Mouse (Mus musculus) adrenal gland, adult (tissue): ENCODE data around the gene Olfr1101.

ENCODE experiments used
- DNase-seq, 2 experiments: peaks; one replicate each; pipeline ENCODE4 v3.0.0; 2022 to 2023; ENCODE audit warnings: low spot score in 1 of 2; ENCODE audit not compliant: inconsistent age in 2 of 2

The Olfr1101 gene

GRCm38 (mm10) chr2:86991121-86991520 is at the start of gene Olfr1101:
Gene Olfr1101, minus strand, starts transcription at chr2:86991221.
- DNase-seq, result no peak

GRCm38 (mm10) chr2:87036431-87036830 is 45.4 kb upstream of the Olfr1101 start, which contains the start of gene Olfr1105:
Gene Olfr1105, minus strand, starts transcription at chr2:87036531.
- no peak for DNase-seq

GRCm38 (mm10) chr2:87026980-87027379 is 36.0 kb upstream of the Olfr1101 start, which contains the start of gene Olfr1104:
Gene Olfr1104, minus strand, starts transcription at chr2:87027080.
- DNase-seq, result no peak

DNA sequence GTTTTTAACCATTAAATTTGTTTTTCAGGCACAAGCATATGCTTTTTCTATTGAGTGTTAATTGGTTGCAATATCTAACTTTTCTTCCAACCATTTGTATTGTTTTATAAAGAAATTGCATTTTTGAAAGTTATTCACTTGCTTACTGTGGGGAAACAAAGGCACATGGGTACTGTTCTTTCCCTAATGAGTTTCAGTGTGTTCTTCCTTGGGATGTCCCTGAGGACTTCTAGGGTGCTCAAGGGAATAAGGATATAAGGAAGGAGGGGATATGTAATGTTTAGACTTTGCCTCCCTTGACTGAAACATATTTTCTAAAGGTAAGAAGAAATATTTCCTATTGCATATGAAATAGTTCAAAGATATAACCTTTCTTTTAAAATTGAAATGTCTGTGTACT is 7.1 kb upstream of the Olfr1101 start, which contains the start of gene Olfr1102:
Gene Olfr1102, plus strand, starts transcription at position 301 of the 400 bp plus-strand sequence.
- no peak for DNase-seq

GRCm38 (mm10) chr2:86979854-86980253 is 11.2 kb downstream of the Olfr1101 start, which contains the start of gene Olfr1100:
Gene Olfr1100, minus strand, starts transcription at chr2:86979954.
- no peak for DNase-seq

- DNase-seq, result no peak
Measured at GRCm38 (mm10) chr2:86960593-86960992, 30.4 kb downstream of the Olfr1101 start, which contains the start of gene Olfr1099. Gene Olfr1099, minus strand, starts transcription at chr2:86960693.
